Mouse (Mus musculus) ES-Bruce4 (cell line): ENCODE results near the gene Rd3.

Source experiments
- CTCF ChIP-seq: IDR thresholded peaks from one replicate; pipeline ENCODE4 v1.8.1; 2011; ENCODE audit warnings: low read depth, low read length
- POLR2A ChIP-seq: IDR thresholded peaks from one replicate; pipeline ENCODE4 v1.8.1; 2011; ENCODE audit warnings: low read length; ENCODE audit not compliant: insufficient read depth

DNA sequence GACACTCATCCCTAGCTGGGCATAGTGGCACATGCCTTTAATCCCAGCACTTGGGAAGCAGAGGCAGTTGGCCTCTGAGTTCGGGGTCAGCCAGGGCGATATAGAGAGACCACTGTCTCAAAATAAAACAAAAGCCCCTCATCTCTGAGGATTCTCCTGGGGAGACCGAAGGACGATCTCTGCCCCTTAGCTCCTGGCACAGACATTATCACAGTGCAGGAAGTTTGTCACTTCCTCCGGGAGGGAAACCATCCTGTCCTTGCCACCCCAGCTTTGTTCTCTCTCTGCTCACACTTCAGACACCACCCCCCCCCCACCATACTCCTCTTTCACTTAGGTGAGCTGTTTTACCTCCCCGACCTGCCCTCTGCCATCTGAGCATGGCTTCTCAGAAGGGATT, 33.5 kb upstream of the Rd3 start:
- TF ChIP-seq POLR2A (no peak), CTCF (no peak)
